Mouse (Mus musculus): ENCODE data around the gene Rrp1.

Rrp1 gene

DNA sequence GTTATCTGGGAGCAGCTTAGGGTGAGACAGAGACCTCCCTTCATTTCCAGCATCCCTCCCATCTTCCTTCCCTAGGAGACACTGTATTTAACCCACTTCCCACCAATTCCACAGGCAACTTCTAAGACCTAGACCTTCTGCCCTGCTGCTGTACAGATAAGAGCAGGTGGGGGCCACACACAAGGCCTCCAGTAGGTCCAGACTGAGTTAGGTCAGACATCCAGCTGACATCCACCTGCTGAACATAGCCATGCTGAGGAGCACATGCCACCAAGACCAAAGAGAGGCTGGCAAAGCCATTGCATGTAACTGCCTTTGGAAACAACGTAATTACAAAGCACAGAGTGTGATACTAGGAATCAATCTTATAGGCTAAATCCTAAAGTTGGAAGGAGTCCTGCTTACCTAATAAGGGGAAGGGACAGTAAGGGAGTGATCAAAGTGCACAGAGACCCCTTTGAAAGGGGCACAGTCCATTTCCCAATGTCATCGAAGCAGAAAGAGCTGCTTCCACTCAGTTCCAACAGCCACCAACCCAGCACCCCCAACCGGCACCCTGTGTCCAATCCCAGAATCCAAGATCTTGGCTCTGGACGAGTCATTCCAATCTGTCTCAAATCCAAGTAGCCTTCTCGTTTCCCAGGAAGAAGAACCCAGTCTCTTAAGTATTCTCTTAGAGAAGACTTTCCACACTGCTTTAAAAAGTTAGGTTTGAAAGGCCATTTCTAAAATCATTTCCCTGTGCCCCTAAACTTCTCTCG is 61.9 kb downstream of the Rrp1 start:
- DNase-seq (ENCODE audit: low spot score in 2 of 2) = no peak
